ENCODE assay signal across 9 mouse cellular contexts in genomic region chr17:27207113-27207707, GRCm38 (mm10). TPM values are rescaled to one million over a fixed set of nuclear protein-coding genes. Genes with fewer than 3 reads are reported as not detected.
DNase-seq lines count a peak whose midpoint lies in the region; ATAC-seq and TF ChIP-seq lines count a peak whose summit lies in the region.
"Had no signal": no experiment of that assay in that cellular context is flagged by ENCODE, and none has a peak within 500 bp of the region (broad histone marks: within the 10 kb centered on the region; RNA-seq: fewer than 3 reads in every experiment).

No protein-coding gene starts in this region.

- 0 out of 2 replicates have a peak, but pooled peaks cover 5% of the 10 kb centered on the region for H3K27me3 ChIP-seq in hindbrain, embryonic 13.5 days
- no peaks in the 10 kb centered on the region for H3K27me3 ChIP-seq in hindbrain, postnatal 0 days (ENCODE audit: insufficient read depth, low read length)
- H3K27me3 ChIP-seq in intestine, postnatal 0 days (replicated peaks; ENCODE audit: control insufficient read depth, insufficient read depth, low read length) = no peaks in the 10 kb centered on the region
- H3K27me3 ChIP-seq in stomach, postnatal 0 days (ENCODE audit: control insufficient read depth, insufficient read depth, low read length) = no peaks in the 10 kb centered on the region

- peaks cover 57% of the 10 kb centered on the region for H3K4me1 ChIP-seq in hindbrain, embryonic 13.5 days (replicated peaks)
- peaks cover 4% of the 10 kb centered on the region; the same call in 1 of the 2 replicates for H3K4me1 ChIP-seq in hindbrain, postnatal 0 days (ENCODE audit: insufficient read depth, low read length)
- 0 out of 2 replicates have a peak, but pooled peaks cover 2% of the 10 kb centered on the region for H3K4me1 ChIP-seq in intestine, postnatal 0 days (replicated peaks; ENCODE audit: control insufficient read depth, insufficient read depth, low read length)
- no peaks in the 10 kb centered on the region for H3K4me1 ChIP-seq in stomach, postnatal 0 days (replicated peaks; ENCODE audit: control insufficient read depth, insufficient read depth)

- TF ChIP-seq EP300 in stomach, postnatal 0 days (optimal IDR thresholded peaks at IDR 0.05) = no peak

- H3K36me3 ChIP-seq in hindbrain, embryonic 13.5 days = no peaks in the 10 kb centered on the region
- H3K36me3 ChIP-seq in hindbrain, postnatal 0 days (ENCODE audit: insufficient read depth, low read length) = no peaks in the 10 kb centered on the region
- no peaks in the 10 kb centered on the region for H3K36me3 ChIP-seq in intestine, postnatal 0 days (ENCODE audit: control insufficient read depth, insufficient read depth)
- H3K36me3 ChIP-seq in stomach, postnatal 0 days (ENCODE audit: control insufficient read depth, insufficient read depth, low read length) = no peaks in the 10 kb centered on the region

- no peak for DNase-seq in hindbrain, postnatal 0 days (ENCODE audit: low spot score)
- DNase-seq in adrenal gland, postnatal 14 days = peak; percentile 83
- DNase-seq in mesoderm, embryonic 11.5 days (ENCODE audit: low read depth, low spot score) = peak; percentile 79
- no peak for DNase-seq in thymus, postnatal 0 days (ENCODE audit: low spot score)
- no peak for DNase-seq in stomach, postnatal 0 days (ENCODE audit: low spot score)
- DNase-seq: left cerebral cortex, postnatal 4 days had no signal

- peak overlapping the region; percentile 36 for H3K27ac ChIP-seq in hindbrain, embryonic 13.5 days
- H3K27ac ChIP-seq in hindbrain, postnatal 0 days = no peak overlapping the region
- H3K27ac ChIP-seq in intestine, postnatal 0 days (ENCODE audit: low read depth, low read length) = no peak overlapping the region
- no peak overlapping the region for H3K27ac ChIP-seq in stomach, postnatal 0 days (replicated peaks)

- ATAC-seq in hindbrain, embryonic 13.5 days (ENCODE audit: low FRiP score) = no peak
- ATAC-seq in hindbrain, postnatal 0 days = no peak
- peak; percentile 42; the same call in 1 of the 2 replicates for ATAC-seq in intestine, postnatal 0 days
- ATAC-seq in monocyte, adult 5-6 weeks (replicated peaks; ENCODE audit: insufficient number of reproducible peaks, low FRiP score, low TSS enrichment, poor library complexity, severe bottlenecking) = no peak
- no peak for ATAC-seq in stomach, postnatal 0 days (ENCODE audit: low FRiP score, low TSS enrichment)

- no peaks in the 10 kb centered on the region for H3K9me3 ChIP-seq in hindbrain, embryonic 13.5 days
- H3K9me3 ChIP-seq in hindbrain, postnatal 0 days (ENCODE audit: low read length) = no peaks in the 10 kb centered on the region
- H3K9me3 ChIP-seq in intestine, postnatal 0 days (ENCODE audit: control insufficient read depth) = no peaks in the 10 kb centered on the region
- no peaks in the 10 kb centered on the region for H3K9me3 ChIP-seq in stomach, postnatal 0 days (ENCODE audit: control insufficient read depth, low read length)

- TF ChIP-seq CTCF in hindbrain, postnatal 0 days (IDR thresholded peaks at IDR 0.05; ENCODE audit: low read depth) = no peak
- TF ChIP-seq CTCF in intestine, postnatal 0 days (IDR thresholded peaks at IDR 0.05; ENCODE audit: low read depth) = 0 out of 2 replicates have a peak, but pooled peaks have one; percentile 20
- TF ChIP-seq CTCF in stomach, postnatal 0 days (IDR thresholded peaks at IDR 0.05; ENCODE audit: low read depth) = no peak

- H3K4me2 ChIP-seq in hindbrain, embryonic 13.5 days = no peak overlapping the region
- no peak overlapping the region for H3K4me2 ChIP-seq in hindbrain, postnatal 0 days (ENCODE audit: low read depth, low read length)
- H3K4me2 ChIP-seq in intestine, postnatal 0 days (replicated peaks; ENCODE audit: low read depth) = no peak overlapping the region; the same call in 1 of the 2 replicates
- no peak overlapping the region for H3K4me2 ChIP-seq in stomach, postnatal 0 days (replicated peaks; ENCODE audit: low read depth)

- no peak overlapping the region for H3K4me3 ChIP-seq in hindbrain, embryonic 13.5 days
- no peak overlapping the region for H3K4me3 ChIP-seq in hindbrain, postnatal 0 days (ENCODE audit: low read length)
- H3K4me3 ChIP-seq in intestine, postnatal 0 days (ENCODE audit: low read depth, low read length) = no peak overlapping the region
- no peak overlapping the region for H3K4me3 ChIP-seq in stomach, postnatal 0 days (ENCODE audit: low read depth, low read length)

- 62% methylated on average over 11 of the region's 11 CpGs for WGBS in hindbrain, embryonic 13.5 days
- 67% methylated on average over 11 of the region's 11 CpGs for WGBS in hindbrain, postnatal 0 days
- 21% methylated on average over 11 of the region's 11 CpGs for WGBS in intestine, postnatal 0 days
- 28% methylated on average over 11 of the region's 11 CpGs for WGBS in stomach, postnatal 0 days

- no peak overlapping the region; the same call in 1 of the 2 replicates for H3K9ac ChIP-seq in hindbrain, embryonic 13.5 days
- H3K9ac ChIP-seq in hindbrain, postnatal 0 days (replicated peaks; ENCODE audit: low read length) = no peak overlapping the region
- H3K9ac ChIP-seq in intestine, postnatal 0 days (ENCODE audit: low read depth, low read length) = no peak overlapping the region
- H3K9ac ChIP-seq in stomach, postnatal 0 days (ENCODE audit: low read length) = no peak overlapping the region

RNA-seq across cellular contexts. Expression of gene Lemd2, which starts 2.9 kb away (rescaled TPM):
- 19.0 and 19.9 TPM in 2 replicates for polyA plus RNA-seq in hindbrain, embryonic 13.5 days (2015; fragmentation: Nextera tagmentation; extraction: Ambion mirVana)
- 100 and 112 TPM in 2 replicates for total RNA-seq in hindbrain, postnatal 0 days (2014; rRNA removed)
- polyA plus RNA-seq in hindbrain, postnatal 0 days (2015; fragmentation: Nextera tagmentation; extraction: Ambion mirVana) = 17.5 and 18.4 TPM in 2 replicates
- 49.6 and 54.7 TPM in 2 replicates for total RNA-seq in adrenal gland, postnatal 14 days (2021)
- 9.9 and 10.1 TPM in 2 replicates for polyA plus RNA-seq in intestine, postnatal 0 days (2015; fragmentation: Nextera tagmentation; extraction: Ambion mirVana)
- 11.1 and 13.8 TPM in 2 replicates for polyA plus RNA-seq in thymus, postnatal 0 days (2015; fragmentation: Nextera tagmentation; extraction: Ambion mirVana)
- total RNA-seq in monocyte, adult 5-6 weeks (2017) = 54.3 to 81.1 TPM (median 78.5 TPM) in 3 replicates
- polyA plus RNA-seq in stomach, postnatal 0 days (2015; fragmentation: Nextera tagmentation; extraction: Ambion mirVana) = 9.6 and 9.9 TPM in 2 replicates

RNA-seq across cellular contexts. Expression of gene Ip6k3, which starts 39.6 kb away (rescaled TPM):
- polyA plus RNA-seq in hindbrain, embryonic 13.5 days (2015; fragmentation: Nextera tagmentation; extraction: Ambion mirVana) = 0.45 and 0.58 TPM in 2 replicates
- total RNA-seq in hindbrain, postnatal 0 days (2014; rRNA removed) = 0.47 TPM in 1 of 2 replicates, not detected in the other
- 0.31 and 0.37 TPM in 2 replicates for polyA plus RNA-seq in hindbrain, postnatal 0 days (2015; fragmentation: Nextera tagmentation; extraction: Ambion mirVana)
- total RNA-seq in adrenal gland, postnatal 14 days (2021) = 0.53 and 0.56 TPM in 2 replicates
- not detected in 2 replicates for polyA plus RNA-seq in intestine, postnatal 0 days (2015; fragmentation: Nextera tagmentation; extraction: Ambion mirVana)
- 0.46 and 0.49 TPM in 2 replicates for polyA plus RNA-seq in thymus, postnatal 0 days (2015; fragmentation: Nextera tagmentation; extraction: Ambion mirVana)
- 5.4 to 8.6 TPM (median 7.0 TPM) in 3 replicates for total RNA-seq in monocyte, adult 5-6 weeks (2017)
- 0.13 and 0.16 TPM in 2 replicates for polyA plus RNA-seq in stomach, postnatal 0 days (2015; fragmentation: Nextera tagmentation; extraction: Ambion mirVana)
- total RNA-seq: left cerebral cortex, postnatal 4 days had no signal

Comparison
In these comparisons a context has a peak if more than half of its experiments do, and no peak if none do; other contexts are left out.
1. DNase-seq: peak in adrenal gland, postnatal 14 days (single experiment) and mesoderm, embryonic 11.5 days (single experiment); none in hindbrain, postnatal 0 days (single experiment), thymus, postnatal 0 days (single experiment) and stomach, postnatal 0 days (single experiment).